Mouse (Mus musculus) olfactory bulb, adult 2 months (tissue): ENCODE results near the gene Cfb.

Source experiments
- CTCF ChIP-seq: fragments of 200-500 bp; IDR thresholded peaks from 2 replicates; pipeline ENCODE4 v1.5.1; 2012; ENCODE audit warnings: low read depth, mild to moderate bottlenecking, low read length, moderate library complexity; ENCODE audit not compliant: insufficient read depth
- POLR2A ChIP-seq: fragments of 200-500 bp; IDR thresholded peaks from 2 replicates; pipeline ENCODE4 v1.6.1; 2012; ENCODE audit warnings: mild to moderate bottlenecking, low read depth, low read length, moderate library complexity; ENCODE audit not compliant: insufficient read depth

- TF ChIP-seq POLR2A: no peak
- no peak for TF ChIP-seq CTCF
Measured at GRCm38 (mm10) chr17:34893072-34893824, 30.9 kb upstream of the Cfb start.
